Mouse (Mus musculus): ENCODE measurements around the gene Shld1.

Shld1 gene

GRCm38 (mm10) chr2:132686756-132687737 lies at the start of gene Shld1:
TSS of gene Shld1 (plus strand) at chr2:132686931.
- DNase-seq (ENCODE audit: low read depth, low spot score): peak; percentile 70

- no peak for DNase-seq (ENCODE audit: low read depth, low spot score)
These were observed 48.4 kb upstream of the Shld1 start for GRCm38 (mm10) chr2:132638306-132638705.

GRCm38 (mm10) chr2:132639337-132639736 lies 47.4 kb upstream of the Shld1 start:
- DNase-seq (ENCODE audit: low read depth, low spot score): no peak

- no peak for DNase-seq (ENCODE audit: low read depth, low spot score)
These were observed 45.5 kb upstream of the Shld1 start for GRCm38 (mm10) chr2:132641196-132641595.

- DNase-seq (ENCODE audit: low read depth, low spot score): no peak
These were observed 43.6 kb upstream of the Shld1 start for GRCm38 (mm10) chr2:132643161-132643560.

- no peak for DNase-seq (ENCODE audit: low read depth, low spot score)
These were observed 39.6 kb upstream of the Shld1 start for GRCm38 (mm10) chr2:132646856-132647745.

- no peak for DNase-seq (ENCODE audit: low read depth, low spot score)
These were observed 37.3 kb upstream of the Shld1 start for GRCm38 (mm10) chr2:132649352-132649870.

GRCm38 (mm10) chr2:132650546-132650945 lies 36.2 kb upstream of the Shld1 start:
- DNase-seq (ENCODE audit: low read depth, low spot score): no peak

GRCm38 (mm10) chr2:132652476-132652875 lies 34.3 kb upstream of the Shld1 start:
- no peak for DNase-seq (ENCODE audit: low read depth, low spot score)

- DNase-seq (ENCODE audit: low read depth, low spot score): no peak
These were observed 31.8 kb upstream of the Shld1 start for GRCm38 (mm10) chr2:132654834-132655495.

GRCm38 (mm10) chr2:132657186-132657585 lies 29.5 kb upstream of the Shld1 start:
- no peak for DNase-seq (ENCODE audit: low read depth, low spot score)

GRCm38 (mm10) chr2:132658412-132659120 lies 28.2 kb upstream of the Shld1 start:
- DNase-seq (ENCODE audit: low read depth, low spot score): no peak

- no peak for DNase-seq (ENCODE audit: low read depth, low spot score)
These were observed 17.6 kb upstream of the Shld1 start for GRCm38 (mm10) chr2:132669091-132669490.

GRCm38 (mm10) chr2:132670290-132670689 lies 16.4 kb upstream of the Shld1 start:
- no peak for DNase-seq (ENCODE audit: low read depth, low spot score)

GRCm38 (mm10) chr2:132672121-132672520 lies 14.6 kb upstream of the Shld1 start:
- DNase-seq (ENCODE audit: low read depth, low spot score): no peak

GRCm38 (mm10) chr2:132676111-132676510 lies 10.6 kb upstream of the Shld1 start:
- no peak for DNase-seq (ENCODE audit: low read depth, low spot score)

GRCm38 (mm10) chr2:132685001-132685400 lies 1.7 kb upstream of the Shld1 start:
- no peak for DNase-seq (ENCODE audit: low read depth, low spot score)

- DNase-seq (ENCODE audit: low read depth, low spot score): no peak
These were observed 1.9 kb downstream of the Shld1 start for GRCm38 (mm10) chr2:132688611-132689021.

GRCm38 (mm10) chr2:132689188-132689568 lies 2.4 kb downstream of the Shld1 start:
- DNase-seq (ENCODE audit: low read depth, low spot score): no peak

GRCm38 (mm10) chr2:132689569-132690231 lies 3.0 kb downstream of the Shld1 start:
- no peak for DNase-seq (ENCODE audit: low read depth, low spot score)

Measured in WW6 (cell line).